Mouse (Mus musculus) forebrain, embryonic 15.5 days (tissue): ENCODE data around the gene Lars2. TPM values are rescaled to one million over a fixed set of nuclear protein-coding genes. Genes with fewer than 3 reads are reported as not detected.
A peak's percentile ranks its signal among the peaks of the same experiment; 100 is the strongest.

Experiments
- ATAC-seq: fragments of 200-750 bp; cut with Nextera tagmentation; replicated peaks from 2 replicates; pipeline ENCODE4 v1.8.0; 2017; ENCODE audit warnings: mild to moderate bottlenecking, moderate TSS enrichment, moderate library complexity
- H3K27ac ChIP-seq: fragments of 300-500 bp; sonication (generic); replicated peaks from 2 replicates; pipeline ENCODE4 v1.5.1; 2015; ENCODE audit warnings: mild to moderate bottlenecking, inconsistent platforms
- H3K27me3 ChIP-seq: fragments of 300-500 bp; sonication (generic); 2 replicates; pipeline ENCODE4 v1.6.1; 2015; ENCODE audit warnings: inconsistent platforms
- H3K36me3 ChIP-seq: fragments of 300-500 bp; sonication (generic); 2 replicates; pipeline ENCODE4 v1.6.1; 2015; ENCODE audit warnings: mild to moderate bottlenecking, inconsistent platforms
- H3K4me1 ChIP-seq: fragments of 300-500 bp; sonication (generic); 2 replicates; pipeline ENCODE4 v1.6.1; 2015; ENCODE audit warnings: inconsistent platforms
- H3K4me2 ChIP-seq: fragments of 300-500 bp; sonication (generic); replicated peaks from 2 replicates; pipeline ENCODE4 v1.6.1; 2015; ENCODE audit warnings: mild to moderate bottlenecking, inconsistent platforms
- H3K4me3 ChIP-seq: fragments of 300-500 bp; sonication (generic); 2 replicates; pipeline ENCODE4 v1.5.1; 2015; ENCODE audit warnings: mild to moderate bottlenecking, inconsistent platforms
- H3K9ac ChIP-seq: fragments of 300-500 bp; sonication (generic); replicated peaks from 2 replicates; pipeline ENCODE4 v1.6.1; 2015; ENCODE audit warnings: mild to moderate bottlenecking, inconsistent platforms
- H3K9me3 ChIP-seq: fragments of 300-500 bp; sonication (generic); 2 replicates; pipeline ENCODE4 v1.6.1; 2016; ENCODE audit warnings: inconsistent platforms
- WGBS: fragments of 180-500 bp; shearing (Covaris S2); methylation state at CpG from one replicate; pipeline ENCODE4 v1.1.7; 2015; ENCODE audit warnings: mixed read lengths; 5-methylcytosine and 5-hydroxymethylcytosine counted together
- polyA plus RNA-seq: library from polyadenylated mRNA; unstranded; fragments of >200 nt; fragmentation: Nextera tagmentation; extraction: Ambion mirVana; gene quantifications from 2 replicates; pipeline ENCODE4 v1.2.1, GENCODE M21; 2015

Lars2 gene
- polyA plus RNA-seq, 1 experiment from 2014 or later, result 924 TPM

DNA sequence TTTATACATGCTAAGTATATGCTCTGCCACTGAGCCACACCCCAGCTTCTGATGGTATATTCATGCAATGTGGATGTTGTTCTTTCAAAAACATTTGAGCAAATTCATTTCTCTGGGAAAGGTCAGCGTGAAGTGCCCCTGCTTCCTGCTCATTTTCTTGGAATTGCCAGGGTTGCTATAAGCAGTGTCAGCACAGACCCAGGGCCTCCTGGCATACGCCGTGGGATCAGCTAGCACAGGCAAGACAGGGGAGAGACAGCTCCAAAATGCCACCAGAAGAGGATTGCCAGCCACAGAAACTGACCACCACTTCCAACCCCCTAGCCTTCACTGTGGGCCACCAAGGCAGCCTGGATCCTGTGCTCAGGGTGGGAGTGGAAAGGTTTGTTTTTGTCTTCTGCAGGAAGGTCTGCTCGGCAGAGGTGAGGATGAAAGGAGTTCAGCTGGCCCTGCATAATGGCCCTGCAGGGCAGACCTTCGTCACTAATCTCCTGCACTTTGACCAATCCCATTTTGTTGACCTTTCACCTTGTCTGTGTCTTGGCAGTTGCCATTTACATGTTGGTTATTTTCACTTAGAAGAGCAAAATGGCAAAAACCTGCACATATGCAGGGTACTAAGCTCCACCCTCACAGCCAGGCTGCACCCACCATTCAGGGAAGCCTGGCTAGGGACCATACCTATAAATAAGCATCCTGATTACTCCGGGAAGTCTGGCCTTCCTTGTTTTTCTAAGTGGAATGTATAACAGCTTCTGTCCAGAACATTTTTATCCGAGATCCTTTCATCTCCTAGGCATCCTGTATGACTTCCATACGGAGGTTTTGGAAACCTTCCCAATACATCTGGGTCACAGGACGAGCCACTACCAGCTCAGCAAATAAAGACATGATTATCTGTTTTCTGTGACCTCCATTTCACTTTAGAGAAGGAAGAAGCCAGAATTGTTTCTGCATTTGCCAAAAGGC lies 90.2 kb downstream of the Lars2 start:
- no peak overlapping the region for H3K27ac ChIP-seq
- WGBS, result 61% methylated on average over 9 of the region's 9 CpGs
- H3K9me3 ChIP-seq, result peaks cover 3% of the 10 kb centered on the region
- no peaks in the 10 kb centered on the region for H3K4me1 ChIP-seq
- ATAC-seq, result no peak
- H3K36me3 ChIP-seq, result 0 out of 2 replicates have a peak, but pooled peaks cover 5% of the 10 kb centered on the region
- H3K27me3 ChIP-seq, result no peaks in the 10 kb centered on the region
- H3K9ac ChIP-seq, result no peak overlapping the region
- H3K4me2 ChIP-seq, result no peak overlapping the region
- H3K4me3 ChIP-seq, result no peak overlapping the region

DNA sequence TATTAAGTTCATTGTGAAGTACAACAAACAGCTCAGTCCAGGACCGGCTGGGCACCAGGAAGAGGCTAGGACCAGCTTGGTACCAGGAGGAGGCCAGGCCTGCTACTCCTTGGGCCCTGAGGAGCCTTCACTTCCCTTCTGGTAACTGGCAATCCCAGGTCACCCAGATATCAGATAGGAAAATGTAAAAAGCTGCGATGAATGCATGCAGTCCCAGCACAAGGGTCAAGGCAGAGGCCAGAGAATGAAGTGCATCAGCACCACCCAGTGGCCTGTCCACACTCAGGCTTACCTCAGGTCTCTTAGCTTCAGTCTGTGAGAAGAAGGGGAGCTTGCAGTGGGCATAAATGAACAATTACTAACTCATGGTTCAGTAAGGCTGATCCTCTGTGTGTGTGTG lies 90.9 kb downstream of the Lars2 start:
- Histone ChIP-seq H3K9ac (no peak overlapping the region), H3K4me3 (no peak overlapping the region), H3K9me3 (peaks cover 3% of the 10 kb centered on the region), H3K27me3 (no peaks in the 10 kb centered on the region), H3K36me3 (0 out of 2 replicates have a peak, but pooled peaks cover 5% of the 10 kb centered on the region), H3K4me2 (no peak overlapping the region), H3K4me1 (no peaks in the 10 kb centered on the region), H3K27ac (no peak overlapping the region)
- no peak for ATAC-seq
- 62% methylated on average over 2 of the region's 2 CpGs for WGBS

GRCm38 (mm10) chr9:123467141-123467620 lies 100.5 kb downstream of the Lars2 start:
- Histone ChIP-seq H3K9me3 (no peaks in the 10 kb centered on the region), H3K27me3 (no peaks in the 10 kb centered on the region), H3K27ac (no peak overlapping the region), H3K4me3 (no peak overlapping the region), H3K9ac (no peak overlapping the region), H3K4me2 (no peak overlapping the region), H3K4me1 (peaks cover 6% of the 10 kb centered on the region), H3K36me3 (no peaks in the 10 kb centered on the region)
- 36% methylated on average over 4 of the region's 4 CpGs for WGBS
- ATAC-seq, result peak; percentile 75; the same call in 1 of the 2 replicates

DNA sequence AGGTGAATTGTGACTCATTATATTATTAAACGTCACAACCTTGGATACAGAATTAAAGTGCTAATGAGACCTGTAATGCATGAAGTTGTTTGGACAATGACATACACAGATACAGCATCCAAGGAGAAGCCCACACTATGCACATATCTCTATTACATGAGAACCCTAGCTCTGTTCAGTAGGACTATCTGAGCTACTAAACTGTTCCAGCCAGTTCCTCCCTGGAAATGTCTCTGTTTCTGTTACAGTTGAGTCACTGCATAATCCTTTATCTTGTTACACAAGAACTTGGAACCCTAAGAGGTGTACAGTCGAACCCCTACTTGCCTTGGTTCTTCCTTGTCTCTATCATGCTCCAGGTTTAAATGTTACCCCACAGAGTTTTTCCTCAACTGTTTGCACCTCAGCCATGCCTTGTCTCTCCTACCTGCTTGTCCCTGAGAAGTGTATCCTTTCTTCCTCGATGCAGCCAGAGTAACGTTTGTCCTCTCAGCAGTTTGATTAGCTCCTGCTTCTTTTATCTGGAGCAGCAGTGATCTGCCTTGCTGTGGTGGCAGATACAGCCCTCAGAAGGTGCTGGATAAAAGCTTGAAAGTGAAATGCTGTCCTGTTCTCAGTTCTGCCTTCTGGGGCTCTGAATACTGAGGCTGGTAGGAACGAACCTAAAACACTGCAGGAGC lies 101.8 kb downstream of the Lars2 start:
- Histone ChIP-seq H3K9me3 (no peaks in the 10 kb centered on the region), H3K27ac (no peak overlapping the region), H3K36me3 (no peaks in the 10 kb centered on the region), H3K27me3 (no peaks in the 10 kb centered on the region), H3K9ac (no peak overlapping the region), H3K4me2 (no peak overlapping the region), H3K4me1 (peaks cover 6% of the 10 kb centered on the region), H3K4me3 (no peak overlapping the region)
- WGBS, result 74% methylated on average over 5 of the region's 5 CpGs
- no peak for ATAC-seq

DNA sequence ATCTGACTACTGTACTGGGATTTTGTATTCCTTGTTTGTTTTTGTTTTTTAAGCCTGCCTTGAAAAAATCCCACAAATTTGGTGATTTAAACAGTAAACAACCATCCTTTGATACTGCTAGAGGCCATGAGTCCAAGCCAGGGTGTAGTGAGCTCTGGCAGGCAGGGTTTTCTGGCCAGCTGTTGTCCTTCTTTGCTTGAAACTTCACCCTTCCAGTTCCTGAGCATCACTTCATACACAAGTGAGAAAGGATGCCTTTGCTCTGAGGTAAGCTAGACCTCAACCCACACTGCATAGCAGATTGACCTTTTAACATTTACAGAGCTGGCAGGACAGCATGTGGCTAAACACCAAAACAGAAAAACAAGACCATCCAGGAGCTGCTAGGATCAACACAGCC lies 102.4 kb downstream of the Lars2 start:
- no peak overlapping the region for H3K4me3 ChIP-seq
- peaks cover 6% of the 10 kb centered on the region for H3K4me1 ChIP-seq
- H3K36me3 ChIP-seq, result no peaks in the 10 kb centered on the region
- H3K4me2 ChIP-seq, result no peak overlapping the region
- no peak overlapping the region for H3K27ac ChIP-seq
- H3K27me3 ChIP-seq, result no peaks in the 10 kb centered on the region
- no peaks in the 10 kb centered on the region for H3K9me3 ChIP-seq
- H3K9ac ChIP-seq, result no peak overlapping the region
- no peak for ATAC-seq

DNA sequence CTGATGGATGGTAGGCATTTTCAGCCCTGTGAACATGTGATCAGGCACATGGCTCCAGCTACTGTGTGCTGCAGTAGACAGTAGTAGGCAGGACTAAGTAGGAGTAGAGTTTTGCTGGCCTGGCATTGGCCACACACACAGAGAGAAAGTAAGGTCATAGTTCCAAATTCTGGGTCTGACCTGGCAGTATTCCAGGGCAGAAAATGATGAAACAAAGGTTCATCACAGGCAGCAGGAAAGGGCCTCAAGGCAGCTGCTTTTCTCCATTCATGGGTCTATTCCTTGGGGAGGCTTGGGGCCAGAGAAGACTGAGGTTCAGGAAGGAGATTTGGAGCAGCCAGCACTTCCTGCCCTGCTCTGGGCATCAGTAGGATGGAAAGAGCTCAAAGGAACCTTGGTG lies 106.7 kb downstream of the Lars2 start:
- H3K27ac ChIP-seq, result no peak overlapping the region
- ATAC-seq, result no peak
- H3K9me3 ChIP-seq, result no peaks in the 10 kb centered on the region
- H3K4me1 ChIP-seq, result 0 out of 2 replicates have a peak, but pooled peaks cover 3% of the 10 kb centered on the region
- no peak overlapping the region for H3K4me3 ChIP-seq
- no peak overlapping the region for H3K9ac ChIP-seq
- no peaks in the 10 kb centered on the region for H3K27me3 ChIP-seq
- H3K4me2 ChIP-seq, result no peak overlapping the region
- H3K36me3 ChIP-seq, result no peaks in the 10 kb centered on the region

DNA sequence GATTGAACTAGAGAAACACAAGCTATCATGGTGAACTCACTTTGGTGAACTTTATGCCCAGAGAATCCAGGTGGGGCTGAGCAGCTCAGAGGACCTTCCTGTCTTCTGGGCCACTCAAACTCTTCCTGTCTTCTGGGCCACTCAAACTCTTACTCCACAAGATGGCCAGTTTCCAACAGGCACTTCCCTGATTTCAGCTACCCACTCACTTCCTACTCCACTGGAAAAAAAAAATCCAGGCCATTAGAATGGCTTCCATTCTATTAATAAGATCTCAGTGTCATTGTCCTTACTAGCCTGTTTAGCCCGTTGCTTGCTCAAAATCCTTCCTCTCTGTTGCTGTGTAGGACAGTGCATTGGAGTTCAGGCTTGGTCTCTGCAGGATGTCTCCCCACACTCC lies 108.8 kb downstream of the Lars2 start:
- Histone ChIP-seq H3K4me1 (peaks cover 23% of the 10 kb centered on the region), H3K27ac (no peak overlapping the region), H3K4me2 (no peak overlapping the region), H3K9me3 (no peaks in the 10 kb centered on the region), H3K36me3 (no peaks in the 10 kb centered on the region), H3K27me3 (no peaks in the 10 kb centered on the region), H3K4me3 (no peak overlapping the region), H3K9ac (no peak overlapping the region)
- ATAC-seq, result no peak
- WGBS, result 79% methylated on average over 1 of the region's 1 CpGs

DNA sequence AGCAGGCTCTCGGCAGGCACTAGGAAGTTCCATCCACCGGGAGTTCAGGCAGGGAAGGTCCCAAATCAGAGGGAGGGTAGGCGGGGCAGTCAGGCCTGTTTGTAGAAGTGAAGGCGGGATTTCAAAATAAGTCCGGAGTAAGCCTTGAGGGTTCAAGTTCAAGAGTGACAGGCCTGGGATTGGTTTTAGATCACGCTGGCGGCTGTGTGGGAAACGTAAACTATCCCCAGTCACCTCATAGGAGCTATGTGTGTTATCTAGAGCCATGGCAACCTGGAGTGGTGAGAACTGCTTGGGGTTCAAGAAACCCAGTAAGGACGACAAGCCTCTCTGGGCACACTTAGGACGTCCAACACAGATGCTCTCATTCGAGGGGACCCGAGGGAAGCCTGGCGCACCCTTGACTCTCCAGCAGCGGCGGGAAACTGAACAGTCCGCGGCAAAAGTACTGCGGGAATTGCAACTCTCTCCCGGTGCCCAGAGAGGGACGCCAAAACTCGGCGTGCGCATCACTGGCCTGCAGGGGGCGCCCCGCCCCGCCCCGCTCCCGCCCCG lies 111.4 kb downstream of the Lars2 start:
- H3K27me3 ChIP-seq, result no peaks in the 10 kb centered on the region
- H3K4me1 ChIP-seq, result peaks cover 29% of the 10 kb centered on the region
- H3K9ac ChIP-seq, result 0 out of 2 replicates have a peak overlapping the region, but pooled peaks have one; percentile 2
- no peaks in the 10 kb centered on the region for H3K36me3 ChIP-seq
- H3K4me3 ChIP-seq, result peak overlapping the region; percentile 75
- WGBS, result 3% methylated on average over 24 of the region's 29 CpGs
- H3K9me3 ChIP-seq, result no peaks in the 10 kb centered on the region
- ATAC-seq, result peak; percentile 79
- peak overlapping the region; percentile 61 for H3K4me2 ChIP-seq
- no peak overlapping the region for H3K27ac ChIP-seq

DNA sequence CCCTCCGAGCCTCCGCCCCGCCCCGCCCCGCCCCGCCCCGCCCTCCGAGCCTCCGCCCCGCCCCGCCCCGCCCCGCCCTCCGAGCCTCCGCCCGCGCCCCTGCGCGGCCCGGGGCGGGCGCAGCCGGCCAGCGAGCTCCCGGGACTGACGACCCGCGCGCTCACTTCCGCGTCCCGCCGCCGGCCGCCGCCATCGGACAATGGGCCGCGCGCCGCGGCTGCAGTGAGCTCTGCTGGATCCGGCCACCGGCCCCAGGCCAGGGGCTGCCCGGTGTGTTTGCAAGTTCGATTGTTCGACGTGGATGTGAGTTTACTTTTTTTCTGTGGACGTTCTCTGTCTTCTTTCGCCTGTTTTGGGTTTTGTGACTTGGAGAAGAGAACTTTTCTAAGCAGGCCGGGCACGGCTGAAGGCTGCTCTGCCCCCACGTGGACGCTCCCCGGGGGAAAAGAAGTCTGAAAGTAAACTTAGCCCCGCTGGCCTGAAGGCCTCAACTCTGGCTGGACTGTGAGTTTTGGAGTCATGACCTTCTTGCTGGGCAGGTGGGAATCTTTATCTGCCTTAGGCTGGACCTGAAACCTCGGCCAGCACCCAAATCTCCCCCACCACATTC lies 112.0 kb downstream of the Lars2 start, which contains the start of gene Limd1:
Limd1 (plus strand) TSS at position 121 of the 610 bp plus-strand sequence.
- peak within 1 kb of the TSS; percentile 75 for H3K4me3 ChIP-seq
- H3K4me2 ChIP-seq, result peak within 1 kb of the TSS; percentile 61
- no peaks in the 10 kb centered on the region for H3K9me3 ChIP-seq
- 0 out of 2 replicates have a peak within 1 kb of the TSS, but pooled peaks have one; percentile 21 for H3K27ac ChIP-seq
- peaks cover 29% of the 10 kb centered on the region for H3K4me1 ChIP-seq
- no peaks in the 10 kb centered on the region for H3K36me3 ChIP-seq
- H3K9ac ChIP-seq, result peak within 1 kb of the TSS; percentile 59
- ATAC-seq, result peak; percentile 80
- WGBS, result 2% methylated on average over 51 of the region's 57 CpGs
- no peaks in the 10 kb centered on the region for H3K27me3 ChIP-seq

- Histone ChIP-seq H3K4me1 (peaks cover 29% of the 10 kb centered on the region), H3K9me3 (no peaks in the 10 kb centered on the region), H3K9ac (peak overlapping the region; percentile 59), H3K27me3 (no peaks in the 10 kb centered on the region), H3K36me3 (no peaks in the 10 kb centered on the region), H3K4me2 (peak overlapping the region; percentile 61), H3K27ac (0 out of 2 replicates have a peak overlapping the region, but pooled peaks have one; percentile 21), H3K4me3 (peak overlapping the region; percentile 75)
- 14% methylated on average over 17 of the region's 17 CpGs for WGBS
- ATAC-seq, result peak; percentile 27; the same call in 1 of the 2 replicates
Measured at GRCm38 (mm10) chr9:123479196-123479669, 112.5 kb downstream of the Lars2 start.

GRCm38 (mm10) chr9:123479876-123480252 lies 113.1 kb downstream of the Lars2 start:
- WGBS, result 88% methylated on average over 8 of the region's 8 CpGs
- Histone ChIP-seq H3K4me2 (peak overlapping the region; percentile 61), H3K4me1 (peaks cover 29% of the 10 kb centered on the region), H3K9ac (peak overlapping the region; percentile 59; the same call in 1 of the 2 replicates), H3K36me3 (no peaks in the 10 kb centered on the region), H3K27ac (no peak overlapping the region), H3K4me3 (peak overlapping the region; percentile 75), H3K27me3 (no peaks in the 10 kb centered on the region), H3K9me3 (no peaks in the 10 kb centered on the region)
- no peak for ATAC-seq
